Mouse (Mus musculus) forebrain, embryonic 16.5 days (tissue): ENCODE measurements around the gene Vamp8. TPM values are rescaled to one million over a fixed set of nuclear protein-coding genes. Genes with fewer than 3 reads are reported as not detected.
A peak's percentile ranks its signal among the peaks of the same experiment; 100 is the strongest.

ENCODE experiments used
- ATAC-seq: fragments of 200-750 bp; cut with Nextera tagmentation; 2 replicates; pipeline ENCODE4 v1.8.0; 2017; ENCODE audit warnings: mild to moderate bottlenecking, moderate library complexity
- H3K27ac ChIP-seq: fragments of 300-500 bp; sonication (generic); 2 replicates; pipeline ENCODE4 v1.5.1; 2014; ENCODE audit warnings: low read length, control low read depth
- H3K27me3 ChIP-seq: fragments of 300-500 bp; sonication (generic); replicated peaks from 2 replicates; pipeline ENCODE4 v1.6.1; 2014; ENCODE audit warnings: low read length; ENCODE audit not compliant: control insufficient read depth, insufficient read depth
- H3K36me3 ChIP-seq: fragments of 300-500 bp; sonication (generic); 2 replicates; pipeline ENCODE4 v1.6.1; 2014; ENCODE audit not compliant: control insufficient read depth, insufficient read depth
- H3K4me1 ChIP-seq: fragments of 300-500 bp; sonication (generic); replicated peaks from 2 replicates; pipeline ENCODE4 v1.6.1; 2014; ENCODE audit warnings: low read length; ENCODE audit not compliant: control insufficient read depth, insufficient read depth
- H3K4me2 ChIP-seq: fragments of 300-500 bp; sonication (generic); 2 replicates; pipeline ENCODE4 v1.6.1; 2014; ENCODE audit warnings: mild to moderate bottlenecking, low read length, control low read depth
- H3K4me3 ChIP-seq: fragments of 300-500 bp; sonication (generic); replicated peaks from 2 replicates; pipeline ENCODE4 v1.5.1; 2014; ENCODE audit warnings: mild to moderate bottlenecking, low read length, control low read depth
- H3K9ac ChIP-seq: fragments of 300-500 bp; sonication (generic); replicated peaks from 2 replicates; pipeline ENCODE4 v1.6.1; 2014; ENCODE audit warnings: low read depth, low read length, control low read depth
- H3K9me3 ChIP-seq: fragments of 300-500 bp; sonication (generic); 2 replicates; pipeline ENCODE4 v1.6.1; 2016; ENCODE audit warnings: low read length; ENCODE audit not compliant: control insufficient read depth
- WGBS: fragments of 180-500 bp; shearing (Covaris S2); extraction: QIAGEN DNeasy Blood & Tissue Kit; methylation state at CpG from one replicate; pipeline ENCODE4 v1.1.7; 2014; 5-methylcytosine and 5-hydroxymethylcytosine counted together
- polyA plus RNA-seq: library from polyadenylated mRNA; unstranded; fragments of >200 nt; fragmentation: Nextera tagmentation; extraction: Ambion mirVana; gene quantifications from 2 replicates; pipeline ENCODE4 v1.2.1, GENCODE M21; 2015

Vamp8 gene
- polyA plus RNA-seq, 1 experiment from 2014 or later, result 14.4 TPM

DNA sequence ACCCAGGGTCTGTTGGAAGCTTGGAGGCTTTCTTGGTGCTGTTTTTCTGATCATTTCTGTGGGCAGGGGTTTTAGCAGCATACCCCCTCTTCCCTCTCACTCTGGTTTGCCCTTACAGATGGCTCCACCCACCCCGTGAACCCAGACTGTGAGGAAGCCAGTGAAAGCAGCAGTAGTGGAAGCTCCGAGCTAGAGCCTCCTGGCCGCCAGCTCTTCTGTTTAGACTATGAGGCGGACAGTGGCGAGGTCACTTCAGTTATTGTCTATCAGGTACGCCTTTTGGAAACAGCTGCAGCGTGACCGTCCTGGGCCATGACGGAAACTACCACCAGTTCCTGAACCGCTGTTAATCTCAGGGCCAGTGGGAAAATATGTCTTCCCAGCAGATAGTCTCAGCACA, 42.1 kb downstream of the Vamp8 start:
- no peak overlapping the region for H3K9ac ChIP-seq
- H3K36me3 ChIP-seq, result peaks cover 4% of the 10 kb centered on the region; the same call in 1 of the 2 replicates
- ATAC-seq, result no peak
- peaks cover 32% of the 10 kb centered on the region for H3K4me1 ChIP-seq
- 80% methylated on average over 10 of the region's 10 CpGs for WGBS
- H3K4me2 ChIP-seq, result peak overlapping the region; percentile 95
- no peak overlapping the region for H3K27ac ChIP-seq
- H3K9me3 ChIP-seq, result no peaks in the 10 kb centered on the region
- H3K27me3 ChIP-seq, result no peaks in the 10 kb centered on the region
- no peak overlapping the region for H3K4me3 ChIP-seq

DNA sequence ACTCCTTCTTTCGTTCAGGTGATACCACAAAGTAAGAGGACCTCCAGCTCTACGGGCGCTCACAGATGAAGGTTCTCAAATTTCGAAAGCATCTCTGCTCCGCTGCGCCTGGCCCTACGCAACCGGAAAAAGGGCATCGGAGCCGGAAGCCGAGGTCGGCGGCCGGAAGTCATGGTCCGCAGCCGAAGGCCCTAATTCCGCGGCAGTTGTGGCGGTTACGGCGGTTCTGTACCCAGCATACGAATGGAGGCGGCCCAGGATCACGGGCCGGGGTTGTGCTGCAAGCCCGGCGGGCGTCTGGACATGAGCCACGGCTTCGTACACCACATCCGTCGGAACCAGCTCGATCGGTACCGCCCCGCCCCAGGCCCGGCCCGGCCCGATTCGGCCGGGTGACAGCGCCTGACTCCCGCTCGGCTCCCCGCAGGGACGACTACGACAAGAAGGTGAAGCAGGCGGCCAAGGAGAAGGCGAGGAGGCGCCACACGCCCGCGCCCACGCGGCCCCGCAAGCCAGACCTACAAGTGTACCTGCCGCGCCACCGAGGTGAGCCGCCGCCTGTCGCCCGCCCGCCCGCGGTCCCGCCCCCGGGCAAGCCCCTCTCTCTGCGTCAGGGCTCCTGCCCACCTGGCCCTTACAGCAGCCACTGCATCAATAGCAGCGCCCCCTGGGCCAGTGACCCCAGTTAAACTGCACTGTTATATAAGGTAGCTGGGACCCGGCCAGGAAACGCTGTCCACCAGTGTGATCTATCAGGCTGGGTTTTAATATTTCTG, 43.1 kb downstream of the Vamp8 start, which contains the start of gene 0610030E20Rik:
Gene 0610030E20Rik, plus strand, starts transcription at position 152 of the 776 bp plus-strand sequence.
- Histone ChIP-seq H3K9ac (peak within 1 kb of the TSS; percentile 90), H3K27ac (peak within 1 kb of the TSS; percentile 88), H3K4me2 (peak within 1 kb of the TSS; percentile 95), H3K36me3 (peaks cover 4% of the 10 kb centered on the region; the same call in 1 of the 2 replicates), H3K4me1 (peaks cover 32% of the 10 kb centered on the region), H3K4me3 (peak within 1 kb of the TSS; percentile 89), H3K9me3 (no peaks in the 10 kb centered on the region), H3K27me3 (no peaks in the 10 kb centered on the region)
- ATAC-seq, result peak; percentile 62
- WGBS, result 0% methylated on average over 65 of the region's 72 CpGs

DNA sequence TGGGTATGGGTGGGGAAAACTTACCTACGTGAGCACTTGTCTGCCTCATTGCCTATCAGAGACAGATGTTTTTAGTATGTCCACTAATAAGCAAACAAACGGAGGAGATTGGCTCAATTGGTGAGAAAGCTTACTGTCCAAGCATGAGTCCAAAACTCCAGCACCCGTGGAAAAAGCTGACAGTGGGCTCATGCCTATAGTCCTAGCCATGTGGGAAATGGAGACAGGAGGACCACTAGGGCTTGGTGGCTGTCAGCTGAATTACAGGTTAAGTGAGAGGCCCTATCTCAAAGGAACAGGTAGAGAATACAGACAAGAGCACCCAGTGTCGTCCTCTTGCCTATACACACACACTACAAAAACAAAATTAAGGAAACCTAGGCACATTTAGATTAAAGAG, 44.2 kb downstream of the Vamp8 start:
- ATAC-seq, result no peak
- no peak overlapping the region for H3K27ac ChIP-seq
- no peak overlapping the region for H3K4me3 ChIP-seq
- peaks cover 32% of the 10 kb centered on the region for H3K4me1 ChIP-seq
- H3K4me2 ChIP-seq, result no peak overlapping the region
- 86% methylated on average over 4 of the region's 4 CpGs for WGBS
- H3K36me3 ChIP-seq, result peaks cover 4% of the 10 kb centered on the region; the same call in 1 of the 2 replicates
- H3K9me3 ChIP-seq, result no peaks in the 10 kb centered on the region
- H3K9ac ChIP-seq, result no peak overlapping the region
- no peaks in the 10 kb centered on the region for H3K27me3 ChIP-seq

DNA sequence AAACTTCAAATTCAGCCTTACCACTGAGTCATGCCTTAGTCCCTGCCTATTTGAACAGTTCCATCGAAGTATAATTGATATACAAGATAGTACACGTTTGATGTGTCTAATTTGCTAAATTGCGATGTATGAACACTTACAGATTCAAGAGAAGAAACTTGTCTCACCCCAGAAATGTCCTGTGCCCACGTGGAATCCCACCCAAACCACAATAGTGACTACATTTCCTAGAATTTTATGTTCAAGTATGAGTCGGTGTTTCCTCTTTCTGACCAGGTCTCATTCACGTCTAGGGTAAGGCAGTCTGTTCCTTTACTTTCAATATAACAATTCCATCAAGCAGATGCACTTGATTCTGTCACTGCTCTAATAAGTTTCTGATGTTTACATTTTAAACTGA, 44.9 kb downstream of the Vamp8 start:
- Histone ChIP-seq H3K4me2 (peak overlapping the region; percentile 97), H3K9ac (no peak overlapping the region; the same call in 1 of the 2 replicates), H3K36me3 (peaks cover 4% of the 10 kb centered on the region; the same call in 1 of the 2 replicates), H3K27me3 (no peaks in the 10 kb centered on the region), H3K4me3 (peak overlapping the region; percentile 60), H3K27ac (no peak overlapping the region), H3K4me1 (peaks cover 32% of the 10 kb centered on the region), H3K9me3 (no peaks in the 10 kb centered on the region)
- 54% methylated on average over 6 of the region's 6 CpGs for WGBS
- ATAC-seq, result no peak

DNA sequence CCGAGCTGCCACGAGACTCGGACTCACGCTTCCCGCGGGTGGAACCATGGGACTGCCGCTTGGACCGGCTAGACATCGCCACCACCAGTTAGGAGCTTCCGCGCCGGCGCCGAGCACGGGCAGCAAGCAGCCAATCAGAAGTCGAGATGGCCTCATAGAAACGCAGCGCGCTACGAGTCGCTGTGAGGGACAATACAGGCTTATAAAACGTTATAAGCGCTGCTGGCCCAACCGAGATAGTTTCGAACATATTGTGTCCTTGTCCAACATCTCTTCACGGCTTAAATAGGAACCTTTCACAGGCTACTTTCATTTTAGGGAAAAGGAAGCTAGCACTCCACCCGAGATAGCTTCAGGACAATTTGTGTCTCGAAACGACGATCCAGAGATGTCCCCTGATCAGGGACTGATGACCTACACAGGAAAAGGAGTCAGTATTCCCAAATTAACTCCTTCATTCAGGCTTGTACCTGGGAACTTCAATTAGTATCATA, 45.4 kb downstream of the Vamp8 start, which contains the start of gene Usp39:
Gene Usp39, minus strand, starts transcription at position 111 of the 494 bp plus-strand sequence.
- 1% methylated on average over 30 of the region's 30 CpGs for WGBS
- Histone ChIP-seq H3K27me3 (no peaks in the 10 kb centered on the region), H3K9ac (peak within 1 kb of the TSS; percentile 68), H3K4me3 (peak within 1 kb of the TSS; percentile 60), H3K36me3 (peaks cover 4% of the 10 kb centered on the region; the same call in 1 of the 2 replicates), H3K9me3 (no peaks in the 10 kb centered on the region), H3K27ac (peak within 1 kb of the TSS; percentile 42), H3K4me2 (peak within 1 kb of the TSS; percentile 97), H3K4me1 (peaks cover 32% of the 10 kb centered on the region)
- ATAC-seq, result peak; percentile 90

DNA sequence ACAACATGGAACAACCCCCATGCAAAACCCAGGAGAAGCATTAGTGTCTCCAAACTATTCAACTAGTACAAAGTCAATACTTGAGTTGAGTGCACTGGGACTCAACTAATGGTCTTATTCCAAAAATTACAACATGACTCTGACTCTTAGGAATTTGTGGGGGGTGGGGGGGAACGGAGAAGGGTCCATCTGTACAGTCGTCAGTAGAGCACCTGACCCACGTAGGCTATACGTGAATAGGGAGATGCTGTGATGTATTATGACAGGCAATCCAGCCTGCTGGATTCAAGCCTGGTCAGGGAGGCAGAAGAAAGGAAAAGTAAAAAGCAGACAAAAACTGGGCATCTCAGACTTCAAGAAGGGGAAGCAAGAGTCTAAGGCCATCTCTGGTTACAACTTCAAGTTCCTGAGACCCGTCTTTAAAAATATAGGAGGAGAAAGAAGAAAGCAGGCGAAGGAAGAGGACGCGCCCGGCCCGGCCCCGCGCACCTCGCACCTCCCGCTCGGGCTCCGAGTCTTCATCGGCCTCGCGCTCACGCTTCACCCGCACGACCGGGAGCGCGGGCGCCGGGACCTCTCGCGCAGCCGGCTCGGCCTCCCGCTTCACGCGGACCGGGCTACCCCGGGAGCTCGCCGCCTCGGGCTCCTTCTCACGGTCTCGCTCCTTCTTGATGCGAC, 46.0 kb downstream of the Vamp8 start:
- peak overlapping the region; percentile 97 for H3K4me2 ChIP-seq
- peak overlapping the region; percentile 68 for H3K9ac ChIP-seq
- peak overlapping the region; percentile 60 for H3K4me3 ChIP-seq
- WGBS, result under 1% methylated on average over 42 of the region's 42 CpGs
- H3K27me3 ChIP-seq, result no peaks in the 10 kb centered on the region
- peak overlapping the region; percentile 16 for H3K27ac ChIP-seq
- H3K9me3 ChIP-seq, result no peaks in the 10 kb centered on the region
- H3K4me1 ChIP-seq, result peaks cover 32% of the 10 kb centered on the region
- peak; percentile 43 for ATAC-seq
- peaks cover 4% of the 10 kb centered on the region; the same call in 1 of the 2 replicates for H3K36me3 ChIP-seq

DNA sequence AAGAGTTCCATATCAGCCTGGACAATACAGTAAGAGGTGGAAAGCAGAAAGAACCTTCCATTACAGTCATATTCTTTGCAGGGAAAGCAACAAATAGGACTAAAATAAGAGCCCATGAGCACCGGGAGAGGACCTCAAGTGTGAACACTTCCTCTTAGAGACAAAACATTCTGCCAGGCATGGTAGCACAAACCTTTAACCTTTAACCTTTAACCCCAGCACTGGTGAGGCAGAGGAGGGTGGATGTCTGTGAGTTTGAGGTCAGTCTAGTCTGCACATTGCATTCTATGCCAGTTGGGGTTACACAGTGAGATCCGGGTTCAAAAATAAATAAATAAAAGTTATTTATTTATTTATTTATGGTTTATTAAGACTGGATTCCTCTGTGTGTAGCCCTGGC, 50.0 kb downstream of the Vamp8 start:
- ATAC-seq, result no peak
- H3K36me3 ChIP-seq, result peaks cover 13% of the 10 kb centered on the region
- 87% methylated on average over 2 of the region's 2 CpGs for WGBS

More for the DNA sequence above, 50.0 kb downstream of the Vamp8 start:
- Histone ChIP-seq H3K4me3 (no peak overlapping the region), H3K27ac (no peak overlapping the region), H3K27me3 (no peaks in the 10 kb centered on the region), H3K9ac (no peak overlapping the region), H3K9me3 (no peaks in the 10 kb centered on the region), H3K4me2 (no peak overlapping the region), H3K4me1 (peaks cover 14% of the 10 kb centered on the region)
